Mouse (Mus musculus): ENCODE results near the gene Nt5c. TPM values are rescaled to one million over a fixed set of nuclear protein-coding genes. Genes with fewer than 3 reads are reported as not detected.

Nt5c gene
- total RNA-seq, 2 experiments from 2014 or later: 6.5 to 9.2 TPM

DNA sequence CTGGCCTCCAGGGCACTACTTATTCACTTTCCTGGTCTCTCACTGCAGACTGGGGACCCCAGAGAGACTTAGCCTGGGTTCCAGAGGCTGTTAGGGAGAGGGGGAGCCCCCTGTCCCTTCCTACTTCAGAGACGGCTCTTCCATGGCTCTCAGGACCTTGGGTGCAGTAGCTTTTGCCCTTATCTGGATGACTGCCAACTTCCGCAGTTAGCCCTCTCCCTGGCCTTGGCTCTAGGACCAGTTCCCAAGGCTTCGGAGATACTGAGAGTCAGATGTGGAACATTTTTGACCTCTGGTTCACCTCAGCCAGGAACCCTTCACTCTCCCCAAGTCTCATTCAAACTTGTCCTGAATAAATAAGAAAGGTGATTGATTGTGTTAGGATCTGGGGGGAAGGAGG is 44.8 kb downstream of the Nt5c start:
- no peak for DNase-seq
- intact Hi-C loops (cut with DNase I): no loop called here

DNA sequence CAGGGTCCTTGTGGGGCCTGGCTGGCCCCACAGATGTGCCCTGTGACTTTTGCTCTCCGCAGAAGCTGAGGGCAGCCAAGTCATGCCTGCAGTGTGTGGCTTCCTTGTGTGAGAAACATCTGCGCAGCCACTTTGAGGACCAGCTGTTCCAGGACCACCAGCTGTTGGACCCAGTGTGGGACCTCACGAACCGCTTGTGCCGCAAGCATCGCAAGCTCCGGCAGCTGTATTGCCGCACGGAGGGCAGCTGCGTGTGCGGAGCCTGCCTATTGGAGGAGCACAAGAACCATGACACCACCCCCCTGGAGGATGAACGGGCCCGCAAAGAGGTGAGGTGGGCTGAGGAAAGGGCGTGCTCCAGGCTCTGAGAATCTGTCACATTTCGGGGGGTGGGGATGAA is 50.2 kb downstream of the Nt5c start:
- intact Hi-C loops (cut with DNase I): no loop called here
- DNase-seq: no peak

Small RNA genes within 50 kb of the gene (microRNA-seq; reads per million reads assigned to microRNA genes)
- gene Mir3968: 0 to 1.1 reads per million in 2 experiments

Other genes starting within 250 kb of the Nt5c start
- gene Grin2c, start 224.6 kb downstream of the Nt5c start, total RNA-seq (2021): not detected
- gene Fdxr, start 214.8 kb downstream of the Nt5c start, total RNA-seq (2021): 1 to 10 TPM; 3.6 to 4.4 TPM
- 1 to 10 TPM; 2.4 to 3.5 TPM for gene Fads6, start 194.2 kb downstream of the Nt5c start, total RNA-seq (2021)
- not detected for gene Otop2, start 184.7 kb downstream of the Nt5c start, total RNA-seq (2021)
- gene Ush1g, start 169.8 kb downstream of the Nt5c start, total RNA-seq (2021): 1 to 10 TPM in 1 of 2 experiments, under 1 TPM in 1; 0.72 to 1.3 TPM
- gene Otop3, start 157.1 kb downstream of the Nt5c start, total RNA-seq (2021): not detected
- 1 to 10 TPM; 2.0 TPM for gene Hid1, start 124.1 kb downstream of the Nt5c start, total RNA-seq (2021)
- 1 to 10 TPM; 2.1 to 2.6 TPM for gene Cdr2l, start 109.9 kb downstream of the Nt5c start, total RNA-seq (2021)
- gene Mrpl58, start 88.1 kb downstream of the Nt5c start, total RNA-seq (2021): 10 to 100 TPM; 86.7 to 98.5 TPM
- gene Atp5h, start 71.9 kb downstream of the Nt5c start, total RNA-seq (2021): 100 to 1,000 TPM; 770 to 834 TPM
- 10 to 100 TPM; 12.7 to 12.9 TPM for gene Kctd2, start 71.7 kb downstream of the Nt5c start, total RNA-seq (2021)
- gene Trim80, start 51.3 kb downstream of the Nt5c start, total RNA-seq (2021): not detected
- under 1 TPM in 1 of 2 experiments, not detected in 1; 0.61 TPM for gene Slc16a5, start 29.4 kb downstream of the Nt5c start, total RNA-seq (2021)
- gene Armc7, start 16.2 kb downstream of the Nt5c start, total RNA-seq (2021): 1 to 10 TPM in 1 of 2 experiments, under 1 TPM in 1; 0.89 to 1.2 TPM
- 10 to 100 TPM; 34.6 to 48.3 TPM for gene Jpt1, start 22.5 kb upstream of the Nt5c start, total RNA-seq (2021)
- 100 to 1,000 TPM; 107 to 124 TPM for gene Sumo2, start 44.4 kb upstream of the Nt5c start, total RNA-seq (2021)
- gene Nup85, start 72.6 kb upstream of the Nt5c start, total RNA-seq (2021): 10 to 100 TPM; 15.8 to 20.8 TPM
- gene Mrps7, start 112.1 kb upstream of the Nt5c start, total RNA-seq (2021): 10 to 100 TPM; 66.8 to 72.4 TPM
- 10 to 100 TPM; 12.5 to 13.0 TPM for gene Gga3, start 112.2 kb upstream of the Nt5c start, total RNA-seq (2021)
- 10 to 100 TPM; 41.8 to 45.8 TPM for gene Mif4gd, start 121.1 kb upstream of the Nt5c start, total RNA-seq (2021)
- gene Slc25a19, start 136.4 kb upstream of the Nt5c start, total RNA-seq (2021): 10 to 100 TPM; 44.4 to 46.8 TPM
- 10 to 100 TPM; 56.4 to 65.7 TPM for gene Grb2, start 216.7 kb upstream of the Nt5c start, total RNA-seq (2021)